Mouse (Mus musculus) neural tube, embryonic 13.5 days (tissue): ENCODE measurements around the gene Pou2f1. TPM values are rescaled to one million over a fixed set of nuclear protein-coding genes. Genes with fewer than 3 reads are reported as not detected.

Experiments
- ATAC-seq: fragments of 200-750 bp; cut with Nextera tagmentation; 2 replicates; pipeline ENCODE4 v1.8.0; 2017; ENCODE audit warnings: low read depth, mild to moderate bottlenecking, moderate TSS enrichment, moderate library complexity
- H3K27ac ChIP-seq: fragments of 300-500 bp; sonication (generic); replicated peaks from 2 replicates; pipeline ENCODE4 v1.5.1; 2015; ENCODE audit warnings: moderate library complexity, mild to moderate bottlenecking, inconsistent platforms
- H3K27me3 ChIP-seq: fragments of 300-500 bp; sonication (generic); 2 replicates; pipeline ENCODE4 v1.6.1; 2015; ENCODE audit warnings: mild to moderate bottlenecking, inconsistent platforms
- H3K36me3 ChIP-seq: fragments of 300-500 bp; sonication (generic); 2 replicates; pipeline ENCODE4 v1.6.1; 2015; ENCODE audit warnings: mild to moderate bottlenecking, inconsistent platforms
- H3K4me1 ChIP-seq: fragments of 300-500 bp; sonication (generic); replicated peaks from 2 replicates; pipeline ENCODE4 v1.6.1; 2015; ENCODE audit warnings: inconsistent platforms
- H3K4me2 ChIP-seq: fragments of 300-500 bp; sonication (generic); 2 replicates; pipeline ENCODE4 v1.6.1; 2015; ENCODE audit warnings: inconsistent platforms, mild to moderate bottlenecking, moderate library complexity
- H3K4me3 ChIP-seq: fragments of 300-500 bp; sonication (generic); 2 replicates; pipeline ENCODE4 v1.5.1; 2015; ENCODE audit warnings: mild to moderate bottlenecking, inconsistent platforms
- H3K9ac ChIP-seq: fragments of 300-500 bp; sonication (generic); 2 replicates; pipeline ENCODE4 v1.6.1; 2015; ENCODE audit warnings: moderate library complexity, mild to moderate bottlenecking, inconsistent platforms
- H3K9me3 ChIP-seq: fragments of 300-500 bp; sonication (generic); 2 replicates; pipeline ENCODE4 v1.6.1; 2016; ENCODE audit warnings: inconsistent platforms
- WGBS: fragments of 180-500 bp; shearing (Covaris S2); methylation state at CpG from one replicate; pipeline ENCODE4 v1.1.7; 2015; 5-methylcytosine and 5-hydroxymethylcytosine counted together
- polyA plus RNA-seq: library from polyadenylated mRNA; unstranded; fragments of >200 nt; fragmentation: Nextera tagmentation; extraction: Ambion mirVana; gene quantifications from 2 replicates; pipeline ENCODE4 v1.2.1, GENCODE M21; 2015

The Pou2f1 gene
- polyA plus RNA-seq, 1 experiment from 2014 or later, result 15.5 TPM

DNA sequence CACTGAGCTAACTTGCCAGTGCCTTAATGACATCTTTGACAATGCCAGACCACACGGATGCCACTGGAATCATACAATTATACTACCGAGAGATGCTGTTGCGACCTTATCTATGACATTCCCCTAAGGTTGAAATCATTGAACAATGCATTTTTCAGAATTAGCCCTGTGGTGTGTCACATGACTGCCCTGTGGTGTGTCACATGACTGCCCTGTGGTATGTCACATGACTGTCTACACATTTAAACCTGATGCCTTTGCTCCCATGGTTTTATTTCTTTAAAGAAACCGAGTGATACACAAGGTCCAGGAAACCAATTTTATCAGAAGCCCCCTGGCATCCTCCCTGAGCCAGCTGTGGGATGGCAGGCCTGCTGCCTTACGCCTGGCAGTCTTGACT is 172.6 kb downstream of the Pou2f1 start:
- no peak for ATAC-seq
- 93% methylated on average over 5 of the region's 5 CpGs for WGBS
- Histone ChIP-seq H3K27ac (no peak overlapping the region), H3K4me3 (no peak overlapping the region), H3K27me3 (peaks cover 21% of the 10 kb centered on the region; the same call in 1 of the 2 replicates), H3K4me2 (no peak overlapping the region), H3K36me3 (no peaks in the 10 kb centered on the region), H3K9ac (no peak overlapping the region), H3K4me1 (peaks cover 24% of the 10 kb centered on the region), H3K9me3 (no peaks in the 10 kb centered on the region)

GRCm38 (mm10) chr1:165828615-165829014 is 173.9 kb downstream of the Pou2f1 start:
- Histone ChIP-seq H3K9me3 (no peaks in the 10 kb centered on the region), H3K4me1 (peaks cover 11% of the 10 kb centered on the region), H3K4me2 (no peak overlapping the region), H3K27ac (no peak overlapping the region), H3K9ac (no peak overlapping the region), H3K36me3 (no peaks in the 10 kb centered on the region), H3K4me3 (no peak overlapping the region), H3K27me3 (peaks cover 21% of the 10 kb centered on the region; the same call in 1 of the 2 replicates)
- WGBS, result 96% methylated on average over 6 of the region's 6 CpGs
- ATAC-seq, result no peak

GRCm38 (mm10) chr1:165828173-165828572 is 174.3 kb downstream of the Pou2f1 start:
- H3K27me3 ChIP-seq, result peaks cover 21% of the 10 kb centered on the region; the same call in 1 of the 2 replicates
- no peak overlapping the region for H3K9ac ChIP-seq
- no peaks in the 10 kb centered on the region for H3K36me3 ChIP-seq
- H3K27ac ChIP-seq, result no peak overlapping the region
- H3K4me1 ChIP-seq, result peaks cover 7% of the 10 kb centered on the region
- H3K9me3 ChIP-seq, result no peaks in the 10 kb centered on the region
- WGBS, result 90% methylated on average over 5 of the region's 5 CpGs
- H3K4me3 ChIP-seq, result no peak overlapping the region
- ATAC-seq, result no peak
- H3K4me2 ChIP-seq, result no peak overlapping the region

GRCm38 (mm10) chr1:165822031-165822430 is 180.4 kb downstream of the Pou2f1 start:
- no peak for ATAC-seq
- Histone ChIP-seq H3K4me1 (peaks cover 8% of the 10 kb centered on the region; the same call in 1 of the 2 replicates), H3K27ac (no peak overlapping the region), H3K9me3 (no peaks in the 10 kb centered on the region), H3K9ac (no peak overlapping the region), H3K4me3 (no peak overlapping the region), H3K36me3 (no peaks in the 10 kb centered on the region), H3K27me3 (peaks cover 47% of the 10 kb centered on the region), H3K4me2 (no peak overlapping the region)
- 93% methylated on average over 2 of the region's 2 CpGs for WGBS

GRCm38 (mm10) chr1:165819147-165819546 is 183.3 kb downstream of the Pou2f1 start:
- H3K27ac ChIP-seq, result no peak overlapping the region
- H3K9ac ChIP-seq, result no peak overlapping the region
- WGBS, result 77% methylated on average over 4 of the region's 4 CpGs
- ATAC-seq, result no peak
- H3K4me2 ChIP-seq, result no peak overlapping the region
- no peaks in the 10 kb centered on the region for H3K9me3 ChIP-seq
- H3K36me3 ChIP-seq, result no peaks in the 10 kb centered on the region
- peaks cover 21% of the 10 kb centered on the region for H3K4me1 ChIP-seq
- H3K4me3 ChIP-seq, result no peak overlapping the region
- peaks cover 62% of the 10 kb centered on the region for H3K27me3 ChIP-seq

GRCm38 (mm10) chr1:165818145-165818860 is 184.2 kb downstream of the Pou2f1 start:
- H3K27me3 ChIP-seq, result peaks cover 70% of the 10 kb centered on the region
- no peak for ATAC-seq
- no peaks in the 10 kb centered on the region for H3K9me3 ChIP-seq
- no peak overlapping the region for H3K9ac ChIP-seq
- peaks cover 30% of the 10 kb centered on the region for H3K4me1 ChIP-seq
- H3K36me3 ChIP-seq, result no peaks in the 10 kb centered on the region
- H3K27ac ChIP-seq, result no peak overlapping the region
- no peak overlapping the region for H3K4me3 ChIP-seq
- H3K4me2 ChIP-seq, result no peak overlapping the region
- 35% methylated on average over 8 of the region's 8 CpGs for WGBS

GRCm38 (mm10) chr1:165817264-165817663 is 185.2 kb downstream of the Pou2f1 start:
- Histone ChIP-seq H3K4me1 (peaks cover 32% of the 10 kb centered on the region), H3K9me3 (no peaks in the 10 kb centered on the region), H3K9ac (no peak overlapping the region), H3K4me2 (no peak overlapping the region), H3K4me3 (no peak overlapping the region), H3K27ac (no peak overlapping the region), H3K27me3 (peaks cover 81% of the 10 kb centered on the region), H3K36me3 (no peaks in the 10 kb centered on the region)
- 64% methylated on average over 9 of the region's 9 CpGs for WGBS
- ATAC-seq, result no peak

GRCm38 (mm10) chr1:165816391-165816790 is 186.1 kb downstream of the Pou2f1 start:
- Histone ChIP-seq H3K4me3 (no peak overlapping the region), H3K27me3 (peaks cover 85% of the 10 kb centered on the region), H3K9ac (no peak overlapping the region), H3K9me3 (no peaks in the 10 kb centered on the region), H3K27ac (no peak overlapping the region), H3K4me2 (no peak overlapping the region), H3K36me3 (no peaks in the 10 kb centered on the region), H3K4me1 (peaks cover 32% of the 10 kb centered on the region)
- WGBS, result 84% methylated on average over 9 of the region's 9 CpGs
- no peak for ATAC-seq

Other genes starting within 250 kb of the Pou2f1 start
- gene Creg1, start 238.9 kb downstream of the Pou2f1 start, polyA plus RNA-seq, result 32.9 and 37.0 TPM in 2 replicates
- gene Cd247, start 214.0 kb downstream of the Pou2f1 start, polyA plus RNA-seq, result 0.60 and 0.99 TPM in 2 replicates
- gene Dusp27, start 125.2 kb upstream of the Pou2f1 start, polyA plus RNA-seq, result 1.6 and 2.3 TPM in 2 replicates
- not detected in 2 replicates for gene Gpa33, start 127.6 kb upstream of the Pou2f1 start, polyA plus RNA-seq
- gene Mael, start 236.1 kb upstream of the Pou2f1 start, polyA plus RNA-seq, result not detected in 2 replicates